Mouse (Mus musculus) left cerebral cortex, adult 11 months (tissue): ENCODE data around the gene Plaur.

ENCODE experiments used
- DNase-seq: peaks from one replicate; pipeline ENCODE4 v3.0.0; 2022; ENCODE audit warnings: low spot score

Gene Plaur

DNA sequence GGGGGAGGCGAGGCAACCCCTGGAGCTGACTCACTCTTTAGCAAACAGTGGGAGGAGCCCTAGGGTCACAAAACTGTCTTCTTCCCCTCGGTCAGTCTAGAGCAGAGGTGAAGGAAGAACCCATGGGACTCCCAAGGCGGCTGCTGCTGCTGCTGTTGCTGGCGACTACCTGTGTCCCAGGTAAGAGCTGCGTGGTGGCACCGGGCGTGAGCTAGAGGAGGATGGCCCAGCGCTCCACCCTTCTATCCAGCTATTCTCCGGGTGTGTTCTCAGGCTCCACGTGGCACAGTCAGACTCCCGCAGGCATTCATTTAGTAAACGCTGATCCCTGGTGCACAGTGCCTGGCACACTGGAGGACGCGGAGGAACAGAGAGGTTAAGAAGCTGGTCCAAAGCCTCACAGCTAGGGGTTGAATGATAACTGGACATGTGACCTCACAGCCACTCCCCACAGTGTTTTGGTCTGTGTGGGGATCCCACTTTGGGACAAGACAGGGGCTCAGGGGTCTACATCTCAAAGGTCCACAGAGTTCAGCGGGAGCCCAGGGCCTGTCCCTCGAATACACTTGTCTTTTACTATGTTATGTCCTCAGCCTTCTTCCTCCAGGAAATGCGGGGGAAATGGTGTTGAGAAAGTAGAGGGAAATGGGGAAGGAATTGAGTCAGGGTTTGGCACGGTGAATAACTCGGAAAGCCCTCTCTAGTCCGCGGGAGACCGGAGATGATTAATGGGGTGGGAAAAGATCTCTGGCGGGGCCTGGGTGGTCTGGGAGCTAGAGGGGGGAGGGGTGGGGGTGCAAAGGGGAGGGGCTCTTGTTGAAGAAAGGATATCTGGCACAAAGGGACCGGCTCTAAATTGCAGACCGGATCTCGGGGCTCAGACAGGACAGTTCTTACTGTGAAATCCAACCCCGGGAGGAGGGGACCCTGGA is at the start of gene Plaur:
Plaur (plus strand) TSS at position 97 of the 932 bp plus-strand sequence.
- DNase-seq, result no peak

DNA sequence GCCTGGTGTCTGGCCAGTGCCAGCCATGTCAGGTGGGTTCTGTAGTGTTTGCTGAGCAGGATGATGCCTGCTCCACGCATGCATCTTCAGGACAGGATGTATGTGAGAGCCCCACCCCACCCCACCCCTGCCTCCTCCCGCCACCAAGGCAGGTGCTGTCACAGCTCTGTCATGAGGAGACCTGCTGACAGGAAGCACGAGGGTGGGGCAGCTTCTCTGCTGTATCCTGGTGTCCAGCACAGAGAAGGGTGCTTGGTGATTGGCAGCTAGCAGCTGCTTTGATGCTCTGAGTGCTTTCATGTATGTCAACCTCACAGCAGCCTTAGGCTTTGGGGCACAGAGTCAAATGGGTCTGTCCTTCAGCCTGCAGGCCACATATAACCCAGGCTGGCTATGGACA is 48.7 kb upstream of the Plaur start:
- DNase-seq, result no peak

DNA sequence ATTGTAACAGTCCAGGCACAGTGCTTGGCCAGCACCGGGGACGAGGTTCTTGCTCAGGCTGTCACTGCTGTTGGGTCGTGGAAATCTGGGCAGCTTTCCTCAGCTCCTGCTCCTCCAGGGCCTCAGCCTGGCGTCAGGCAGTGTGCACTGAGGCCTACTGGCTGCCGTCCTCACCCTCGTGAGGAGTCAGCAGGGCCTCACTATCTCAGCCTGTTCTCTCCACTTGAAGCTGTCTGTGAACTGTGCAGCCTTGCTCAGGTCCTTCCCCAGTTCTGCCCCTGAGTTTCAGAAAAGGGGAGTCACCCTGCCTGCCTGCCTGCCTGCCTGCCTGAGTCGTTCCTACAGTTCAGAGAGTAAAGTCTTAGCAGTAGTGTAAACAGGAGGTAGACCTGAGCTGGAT is 47.0 kb upstream of the Plaur start:
- no peak for DNase-seq

DNA sequence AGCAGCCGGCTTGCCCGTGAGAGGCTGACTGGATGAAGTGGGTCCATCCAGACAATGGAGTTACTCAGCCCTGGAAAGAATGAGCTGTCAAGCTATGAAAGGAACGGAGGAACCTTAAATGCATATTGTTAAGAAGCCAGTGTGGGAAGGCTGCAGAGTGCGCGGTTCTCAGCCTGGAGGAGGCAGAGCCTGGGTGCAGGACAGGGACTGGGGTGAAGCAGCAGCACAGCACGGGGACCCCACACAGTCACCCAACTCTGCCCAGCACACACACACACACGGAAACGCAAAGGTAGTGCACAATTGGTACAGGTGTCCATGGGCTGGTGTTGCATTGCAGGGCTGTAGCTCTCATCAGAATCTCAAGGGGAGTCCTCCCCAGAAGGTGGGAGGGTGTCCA is 42.7 kb upstream of the Plaur start:
- DNase-seq, result no peak

DNA sequence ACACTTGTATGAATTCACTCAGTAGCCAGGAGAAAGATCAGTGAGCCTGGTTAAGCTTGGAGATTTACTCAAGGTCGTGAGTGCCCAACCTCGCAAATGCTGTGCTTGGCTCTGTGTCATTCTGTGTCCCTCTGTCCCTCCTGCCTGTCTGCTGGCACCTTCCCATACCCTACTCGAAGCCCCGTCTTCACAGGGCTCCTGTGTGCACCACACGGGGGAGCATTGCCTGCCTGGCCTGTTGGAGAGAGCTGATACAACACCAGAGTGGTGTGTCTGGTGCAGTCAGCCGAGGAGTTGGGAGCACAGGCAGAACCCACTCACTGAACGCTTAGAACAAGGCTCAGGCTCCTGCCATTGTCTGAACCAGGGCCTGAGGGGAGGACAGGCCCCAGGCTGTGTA is 40.6 kb upstream of the Plaur start:
- no peak for DNase-seq

DNA sequence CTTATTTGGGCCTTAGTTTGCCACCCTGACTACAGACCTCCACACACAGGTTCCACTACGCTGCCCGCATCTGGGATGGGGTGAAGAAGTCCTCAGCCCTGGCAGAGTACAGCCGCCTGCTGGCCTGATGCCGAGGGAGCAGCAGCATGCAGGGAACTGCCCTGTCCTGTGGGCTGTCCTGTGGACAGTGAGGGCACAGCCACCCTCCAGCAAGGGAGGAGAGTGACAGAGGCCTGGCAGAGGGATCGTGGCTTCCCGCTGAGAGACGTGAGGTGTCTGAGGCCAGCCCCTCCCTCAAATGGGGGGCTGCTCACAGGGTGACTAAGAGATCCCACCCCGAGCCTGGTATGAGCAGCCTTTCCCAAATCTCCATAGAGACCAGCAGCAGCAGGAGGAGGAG is 40.0 kb upstream of the Plaur start:
- DNase-seq, result no peak

DNA sequence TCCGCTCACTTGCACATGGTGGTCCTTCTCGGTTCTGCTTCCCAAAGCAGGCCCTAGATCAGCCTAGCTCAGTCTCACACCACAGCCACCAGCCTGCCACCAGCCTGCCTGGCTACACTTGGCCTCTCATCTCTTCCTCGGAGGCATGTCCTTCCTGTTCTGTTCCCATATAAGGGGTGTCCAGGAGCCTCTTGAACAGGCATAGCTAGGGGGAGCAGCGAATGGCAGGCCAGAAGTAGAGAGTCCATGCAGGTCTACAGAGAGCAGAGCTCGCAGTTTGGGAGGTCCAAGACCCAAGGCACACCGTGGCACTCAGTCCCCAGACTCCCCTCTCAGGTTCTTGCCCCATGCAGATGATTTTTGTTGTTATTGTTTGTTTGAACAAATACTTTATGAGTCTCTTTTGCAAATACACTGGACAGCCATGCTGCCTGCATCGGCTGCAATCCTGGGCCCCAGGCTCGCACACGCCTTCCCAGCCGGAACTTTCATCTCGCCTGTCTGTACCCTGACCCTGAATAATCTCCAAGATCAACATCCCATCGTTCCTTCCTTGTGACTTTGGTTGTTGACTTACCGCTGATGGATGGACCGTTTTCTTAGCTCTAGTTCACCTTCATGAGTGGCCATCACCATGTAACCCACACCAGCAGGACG is 39.0 kb upstream of the Plaur start:
- DNase-seq, result no peak

DNA sequence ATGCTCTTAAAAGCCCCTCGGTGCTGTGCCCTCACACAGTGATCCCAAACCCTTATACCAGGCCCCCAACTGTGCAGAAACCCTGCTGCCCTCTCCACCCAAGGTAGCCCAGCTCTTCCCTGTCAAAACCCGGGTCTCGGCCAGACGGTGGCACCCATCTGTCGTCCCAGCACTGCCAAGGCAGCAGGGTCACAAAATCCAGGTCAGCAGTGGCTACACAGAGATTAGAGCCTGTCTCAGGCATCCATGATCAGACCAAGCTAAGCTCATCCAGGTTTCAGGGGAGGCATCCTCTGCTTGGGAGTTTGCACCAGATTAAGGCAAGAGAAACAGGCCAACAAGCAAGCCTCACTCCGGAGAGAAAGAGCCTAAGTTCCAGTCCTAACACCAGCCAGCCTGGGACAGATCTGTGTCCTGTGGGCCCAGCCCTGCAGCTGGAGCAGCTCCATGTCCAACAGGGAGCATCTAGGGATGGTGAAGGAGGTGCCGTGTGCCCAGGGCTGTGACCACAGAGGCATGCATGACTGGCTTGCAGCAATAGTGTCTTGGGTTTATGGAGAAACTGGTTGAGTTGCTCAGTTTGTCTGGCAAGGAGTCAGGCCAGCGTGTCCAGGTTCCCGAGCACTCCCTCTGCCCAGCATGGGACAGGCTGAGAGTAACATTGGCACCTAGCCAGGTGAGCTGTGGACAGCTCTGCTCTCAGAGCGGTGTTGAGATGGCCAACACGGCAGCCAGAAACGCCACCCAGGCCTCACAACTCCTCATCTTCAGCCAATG is 38.1 kb upstream of the Plaur start:
- DNase-seq, result no peak

DNA sequence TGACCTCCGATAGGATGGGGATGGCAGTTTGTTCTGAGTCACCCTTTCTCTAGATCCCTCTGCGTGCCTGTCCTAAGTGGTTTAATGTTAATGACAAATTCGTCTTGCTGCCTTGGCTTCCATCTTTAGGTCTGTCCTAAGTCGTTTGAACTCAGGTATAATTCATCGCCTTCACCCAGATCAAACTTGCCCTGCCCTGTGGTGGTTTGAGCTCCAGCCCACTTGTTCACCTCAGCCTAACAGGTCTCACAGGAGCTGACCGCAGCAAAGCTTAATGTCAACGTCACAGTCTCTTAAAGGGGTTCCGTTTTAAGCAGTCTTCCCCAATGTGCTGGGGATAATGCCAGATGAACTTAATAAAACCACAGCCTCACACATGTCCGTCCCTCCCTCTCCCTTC is 36.4 kb upstream of the Plaur start:
- no peak for DNase-seq

DNA sequence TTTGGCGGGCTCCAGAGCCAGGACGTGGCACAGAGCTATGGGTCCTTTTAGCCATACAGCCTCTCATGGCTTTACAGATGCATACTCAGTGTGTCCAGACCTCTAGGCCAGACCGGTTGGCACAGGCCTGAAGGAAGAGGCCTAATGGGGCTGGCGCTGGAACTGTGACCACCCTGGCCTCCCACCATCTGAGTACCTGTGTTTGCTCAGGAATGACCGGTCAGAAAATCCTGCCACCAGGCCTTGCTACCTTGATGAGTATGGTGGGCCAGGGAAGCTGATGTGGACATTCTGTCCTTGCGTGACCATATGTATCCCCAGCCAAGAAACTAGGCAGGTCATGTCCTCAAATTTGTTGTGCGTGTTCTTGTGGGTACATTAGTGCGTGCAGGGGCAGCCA is 35.1 kb upstream of the Plaur start:
- DNase-seq, result no peak

DNA sequence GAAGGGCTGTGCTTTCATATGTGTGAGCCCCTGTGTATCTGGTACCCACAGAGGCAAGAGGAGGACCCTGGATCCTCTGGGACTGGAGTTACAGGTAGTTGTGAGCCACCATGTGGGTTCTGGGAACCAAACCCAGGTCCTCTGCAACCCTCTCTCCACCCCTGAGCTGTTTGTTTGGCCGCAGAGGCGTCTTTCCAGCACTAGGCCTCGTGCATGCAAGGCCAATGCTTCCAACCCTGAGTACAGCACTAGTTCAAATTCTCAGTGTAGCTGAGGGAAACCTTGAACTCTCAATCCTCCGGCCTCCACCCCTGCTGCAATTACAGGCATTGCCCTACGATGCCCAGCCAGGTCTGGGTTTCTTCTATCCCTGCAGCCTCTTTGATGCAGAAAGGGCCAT is 33.6 kb upstream of the Plaur start:
- DNase-seq, result no peak

DNA sequence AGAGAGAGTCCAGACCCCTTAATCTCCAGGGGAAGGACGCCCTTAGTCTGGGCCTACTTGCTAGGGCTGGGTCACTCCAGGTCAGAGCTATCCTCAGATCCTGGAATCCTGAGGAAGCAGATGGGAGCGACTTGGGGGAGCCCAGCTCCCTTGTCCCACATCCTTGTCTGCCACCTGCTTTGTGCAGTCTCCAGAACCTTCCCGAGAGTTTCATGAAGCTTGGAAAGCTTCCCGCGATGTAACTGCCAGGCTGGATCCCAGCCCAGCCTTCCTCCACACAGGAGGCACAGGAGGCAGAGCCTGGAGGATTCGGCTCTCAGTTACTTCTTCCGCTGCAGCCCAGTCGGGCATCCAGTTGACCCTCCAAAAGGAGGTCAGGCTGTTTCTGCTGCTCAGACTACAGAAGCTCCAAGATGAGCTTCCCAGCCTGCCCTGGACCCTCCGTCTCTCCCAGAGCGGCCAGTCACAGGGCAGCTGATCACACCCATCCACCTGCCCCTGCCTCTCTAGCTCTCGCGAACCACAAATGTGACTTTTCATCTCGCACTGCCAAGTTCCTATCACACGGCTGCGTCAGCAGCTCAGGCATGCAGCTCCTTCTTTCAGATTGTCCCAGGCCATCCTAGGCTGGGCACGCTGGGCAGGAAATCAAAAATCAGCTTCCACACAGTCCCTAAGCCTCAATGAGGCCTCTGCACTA is 32.7 kb upstream of the Plaur start:
- peak; percentile 75 for DNase-seq

DNA sequence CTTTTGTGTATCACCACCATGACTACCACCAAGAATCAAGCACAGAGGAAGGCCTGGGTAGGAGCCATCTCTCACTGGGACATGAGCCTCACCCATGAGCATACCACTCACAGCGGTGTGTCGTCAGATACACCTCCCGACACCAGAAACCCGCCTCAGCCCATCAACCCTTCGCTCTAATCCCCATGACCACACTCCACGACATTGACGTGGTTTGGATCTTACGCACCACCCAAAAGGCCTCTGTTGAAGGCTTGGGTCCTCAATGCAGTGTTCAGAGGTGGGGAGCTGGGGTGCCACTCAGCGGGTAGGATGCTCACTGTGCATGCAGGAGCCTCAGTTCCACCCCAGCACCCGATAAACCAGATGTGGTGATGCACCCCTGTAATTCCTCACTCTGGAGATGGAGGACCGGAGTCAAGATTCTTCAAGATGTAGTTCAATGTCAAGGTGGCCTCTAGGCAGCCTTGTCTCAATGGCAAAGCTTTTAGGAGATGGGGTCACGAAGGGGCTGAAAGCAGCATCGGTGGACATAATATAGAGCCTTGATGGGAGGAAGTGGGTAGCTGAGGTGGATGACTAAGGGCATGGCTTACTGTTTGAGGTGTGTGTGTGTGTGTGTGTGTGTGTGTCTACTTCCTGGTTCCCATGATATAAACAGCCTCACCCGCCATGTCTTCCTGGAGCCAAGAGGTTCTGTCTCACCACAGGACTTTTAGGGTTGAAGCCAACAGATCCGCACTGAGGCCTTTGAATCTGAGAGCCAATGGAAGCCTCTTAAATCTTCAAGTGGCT is 31.5 kb upstream of the Plaur start:
- DNase-seq, result no peak

DNA sequence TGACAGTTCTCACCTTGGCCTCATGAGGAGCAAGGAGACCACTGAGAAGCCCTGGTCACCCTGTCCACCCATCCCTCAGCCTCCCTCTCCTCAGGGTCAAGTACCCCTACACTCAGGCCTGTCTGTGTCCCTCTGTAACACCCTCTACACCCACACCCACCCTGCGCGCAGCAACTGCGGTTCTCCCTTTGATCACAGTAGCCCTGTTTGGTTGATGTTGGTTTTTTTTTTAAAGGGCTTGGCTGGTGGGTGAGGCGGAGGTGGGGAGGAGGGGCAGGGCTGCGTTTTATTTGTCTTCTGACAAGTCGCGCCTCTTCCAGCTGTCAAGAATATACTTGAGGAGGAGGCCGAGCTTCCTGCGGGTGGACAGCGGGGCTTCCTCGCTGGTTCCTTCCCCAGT is 30.6 kb upstream of the Plaur start:
- DNase-seq, result no peak

DNA sequence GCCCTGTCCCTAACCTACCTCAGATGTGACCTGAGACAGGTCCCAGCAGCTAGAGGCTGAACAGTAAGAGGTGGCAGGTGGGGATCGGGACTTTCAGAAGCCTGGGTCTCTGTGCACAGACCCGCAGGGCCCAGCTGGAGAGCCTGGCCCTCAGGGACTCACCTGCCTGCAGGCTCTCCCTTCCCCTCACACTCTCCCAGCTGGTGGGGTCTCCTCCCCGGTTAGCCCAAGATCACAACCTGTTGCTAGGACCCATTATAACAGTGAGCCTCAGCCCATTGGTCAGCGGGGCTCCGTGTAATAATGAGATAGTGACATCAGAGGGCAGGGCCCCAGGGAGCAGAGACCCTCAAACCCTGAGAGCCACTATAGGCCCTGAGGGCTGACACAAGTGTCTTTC is 27.0 kb upstream of the Plaur start:
- no peak for DNase-seq

DNA sequence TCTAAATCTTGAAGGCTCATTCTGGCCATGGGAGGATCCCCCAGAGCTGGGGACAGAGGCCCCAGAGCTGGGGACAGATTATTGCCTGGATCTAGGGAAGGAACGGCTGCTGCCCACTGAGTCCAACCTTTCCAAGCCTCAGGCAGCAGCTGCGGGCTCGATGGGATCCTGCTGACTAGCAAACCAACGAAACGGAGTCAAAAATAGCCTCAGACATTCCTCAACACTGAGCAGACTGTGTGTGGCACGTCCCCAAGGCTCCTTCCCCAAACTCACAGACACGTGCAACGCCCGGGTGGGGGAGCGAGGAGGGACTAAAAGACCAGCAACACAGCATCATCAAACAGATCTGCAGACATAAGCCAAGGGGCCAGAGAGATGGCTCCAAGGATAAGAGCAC is 24.3 kb upstream of the Plaur start:
- DNase-seq, result peak; percentile 70

DNA sequence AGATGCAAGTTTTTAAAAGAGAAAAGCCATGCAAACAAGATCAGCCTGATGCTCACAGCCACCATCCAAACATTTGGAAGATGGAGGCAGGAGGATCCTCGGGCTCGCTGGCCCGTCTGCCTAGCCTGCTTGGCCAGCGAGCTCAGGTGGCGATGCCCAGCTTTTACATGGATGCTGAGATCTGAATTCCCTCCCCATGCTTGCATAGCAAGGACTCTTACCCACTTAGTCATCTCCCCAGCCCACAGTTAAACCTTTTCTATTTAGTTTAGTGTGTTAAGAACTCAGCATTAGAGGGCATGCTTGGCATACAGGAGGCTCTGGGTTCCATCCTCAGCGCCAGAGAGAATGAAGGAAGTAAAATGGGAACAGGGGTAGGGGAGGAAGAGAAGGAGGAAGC is 23.1 kb upstream of the Plaur start:
- no peak for DNase-seq

DNA sequence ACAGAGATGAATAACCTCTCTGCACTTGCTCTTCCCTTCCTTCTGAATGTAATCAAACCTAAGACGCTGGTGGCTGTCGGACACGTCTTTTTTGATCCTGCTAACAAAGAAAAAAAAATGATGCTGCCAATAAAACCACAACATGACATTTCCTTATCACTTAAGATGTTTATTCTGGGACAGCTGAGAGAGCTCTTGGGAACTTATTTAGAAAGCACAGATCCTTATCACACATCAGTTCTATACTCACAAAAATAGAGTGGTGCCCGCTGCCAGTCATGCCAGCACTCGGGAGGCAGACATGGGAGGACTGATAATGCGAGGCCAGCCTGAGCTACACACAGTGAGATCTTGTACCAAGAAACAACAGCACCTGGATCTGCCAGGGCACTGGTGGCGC is 22.4 kb upstream of the Plaur start:
- no peak for DNase-seq

DNA sequence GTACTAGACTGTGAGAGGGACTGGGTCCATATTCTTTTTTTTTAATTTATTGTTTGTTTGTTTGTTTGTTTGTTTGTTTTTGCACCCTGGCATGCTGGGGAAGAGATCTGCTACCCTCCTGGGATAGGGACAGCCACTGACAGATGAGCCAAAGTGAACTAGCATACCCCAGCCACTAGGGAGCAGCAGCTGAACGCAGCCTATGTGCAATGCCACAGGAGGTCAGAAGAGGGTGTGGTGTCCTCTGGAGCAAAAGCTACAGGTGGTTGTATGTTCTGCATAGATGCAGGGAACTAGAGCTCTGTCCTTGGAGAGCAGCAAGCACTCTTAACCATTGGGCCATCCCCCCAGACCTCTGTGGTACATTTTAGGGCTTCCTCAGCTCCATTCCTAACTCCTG is 20.5 kb upstream of the Plaur start:
- DNase-seq, result peak; percentile 42

DNA sequence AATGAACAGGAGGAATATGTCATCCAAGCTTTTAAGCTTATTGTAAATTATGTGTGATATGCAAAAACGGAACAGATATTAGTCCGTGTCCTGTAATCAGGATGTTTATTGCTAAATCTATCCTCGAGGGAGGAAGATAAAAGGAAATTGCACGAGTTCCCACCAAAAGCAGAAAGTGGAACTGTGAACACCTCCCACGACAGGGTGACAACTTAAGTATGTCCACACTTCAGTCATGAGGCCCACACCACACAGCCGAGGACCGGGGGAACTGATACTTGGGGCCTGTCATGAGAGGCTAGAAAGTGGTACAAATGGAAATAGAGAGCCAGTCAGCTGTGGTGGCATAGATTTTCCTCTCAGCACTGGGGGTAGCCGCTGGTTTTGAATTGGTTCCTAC is 20.0 kb upstream of the Plaur start:
- no peak for DNase-seq

DNA sequence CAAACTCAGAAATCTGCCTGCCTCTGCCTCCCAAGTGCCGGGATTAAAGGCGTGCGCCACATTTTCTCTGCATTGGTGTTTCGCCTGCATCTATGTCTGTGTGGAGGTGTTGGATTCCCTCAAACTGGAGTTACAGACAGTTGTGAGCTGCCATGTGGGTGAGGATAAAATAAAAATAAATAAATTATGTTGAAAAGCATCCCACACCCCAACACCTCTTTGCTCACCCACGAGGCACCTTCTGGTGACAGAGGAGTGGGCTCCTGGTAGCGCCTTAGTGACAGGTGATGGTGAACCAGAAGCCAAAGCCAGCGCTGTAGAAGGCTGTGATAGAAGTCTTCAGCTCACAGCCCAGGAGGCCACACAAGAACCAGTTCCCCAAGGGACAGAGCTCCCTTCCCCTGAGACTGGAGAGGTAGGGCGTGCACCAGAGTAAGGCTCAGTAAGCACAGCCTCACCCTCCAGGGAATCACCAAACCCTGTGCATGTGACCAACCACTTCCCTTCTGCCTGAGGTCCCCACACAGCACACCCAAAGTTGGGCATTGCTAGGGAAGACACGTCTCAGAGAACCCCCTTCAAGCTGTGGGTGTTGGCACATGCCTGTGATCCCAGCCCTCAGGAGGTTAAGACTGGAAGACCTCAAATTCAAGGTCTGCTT is 16.9 kb upstream of the Plaur start:
- DNase-seq, result no peak
